Mouse (Mus musculus): ENCODE measurements around the gene Scd2. TPM values are rescaled to one million over a fixed set of nuclear protein-coding genes. Genes with fewer than 3 reads are reported as not detected.
A peak's percentile ranks its signal among the peaks of the same experiment; 100 is the strongest.

Scd2 gene
- polyA plus RNA-seq, 1 experiment from 2014 or later = 35.6 TPM

DNA sequence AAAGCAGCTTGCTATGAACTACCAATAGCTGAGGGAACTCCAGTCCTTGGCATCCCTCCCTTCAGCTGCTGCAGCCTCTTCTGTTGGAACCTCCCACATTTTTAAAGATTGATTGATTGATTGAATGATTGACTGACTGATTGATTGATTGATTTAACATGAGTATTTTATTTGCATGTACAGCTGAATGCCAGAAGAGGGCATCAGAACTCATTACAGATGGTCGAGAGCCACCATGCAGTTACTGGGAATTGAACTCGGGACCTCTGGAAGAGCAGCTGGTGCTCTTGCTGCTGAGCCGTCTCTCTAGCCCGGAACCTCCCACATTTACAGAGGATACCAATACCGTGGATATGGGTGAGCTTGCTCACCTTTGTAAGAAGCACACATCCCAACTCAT lies 33.0 kb upstream of the Scd2 start:
- no peak for ATAC-seq
- Histone ChIP-seq H3K9ac (ENCODE audit: low read depth, low read length) (no peak overlapping the region), H3K9me3 (ENCODE audit: control insufficient read depth) (no peaks in the 10 kb centered on the region), H3K36me3 (ENCODE audit: control insufficient read depth, insufficient read depth) (no peaks in the 10 kb centered on the region), H3K4me3 (ENCODE audit: low read depth, low read length) (no peak overlapping the region), H3K4me2 (replicated peaks; ENCODE audit: low read depth) (no peak overlapping the region), H3K4me1 (replicated peaks; ENCODE audit: control insufficient read depth, insufficient read depth, low read length) (no peaks in the 10 kb centered on the region), H3K27ac (ENCODE audit: low read depth, low read length) (no peak overlapping the region), H3K27me3 (replicated peaks; ENCODE audit: control insufficient read depth, insufficient read depth, low read length) (no peaks in the 10 kb centered on the region)
- peak; percentile 41 for TF ChIP-seq CTCF (IDR thresholded peaks at IDR 0.05; ENCODE audit: low read depth)
- 72% methylated on average over 5 of the region's 5 CpGs for WGBS

DNA sequence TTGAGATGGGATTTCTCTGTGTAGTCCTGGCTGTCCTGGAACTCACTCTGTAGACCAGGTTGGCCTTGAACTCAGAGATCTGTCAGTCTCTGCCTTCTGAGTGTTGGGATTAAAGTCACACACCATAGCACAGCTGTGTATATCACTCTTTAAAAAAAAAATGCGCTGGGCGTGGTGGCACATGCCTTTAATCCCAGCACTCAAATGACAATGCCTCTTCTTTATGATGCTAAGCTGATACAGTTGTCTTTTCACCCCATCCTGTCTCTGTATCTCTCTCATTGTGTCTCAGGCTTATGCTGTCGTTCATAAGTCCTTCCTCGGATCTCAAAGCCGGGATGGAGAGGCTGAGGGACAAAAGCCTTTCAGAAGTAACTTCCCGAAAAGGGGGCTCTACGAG lies 31.7 kb upstream of the Scd2 start:
- WGBS = 87% methylated on average over 7 of the region's 7 CpGs
- Histone ChIP-seq H3K9me3 (ENCODE audit: control insufficient read depth) (no peaks in the 10 kb centered on the region), H3K4me1 (replicated peaks; ENCODE audit: control insufficient read depth, insufficient read depth, low read length) (no peaks in the 10 kb centered on the region), H3K36me3 (ENCODE audit: control insufficient read depth, insufficient read depth) (no peaks in the 10 kb centered on the region), H3K27me3 (replicated peaks; ENCODE audit: control insufficient read depth, insufficient read depth, low read length) (no peaks in the 10 kb centered on the region), H3K4me3 (ENCODE audit: low read depth, low read length) (no peak overlapping the region), H3K27ac (ENCODE audit: low read depth, low read length) (no peak overlapping the region), H3K4me2 (replicated peaks; ENCODE audit: low read depth) (no peak overlapping the region), H3K9ac (ENCODE audit: low read depth, low read length) (no peak overlapping the region)
- ATAC-seq = no peak
- no peak for TF ChIP-seq CTCF (IDR thresholded peaks at IDR 0.05; ENCODE audit: low read depth)

DNA sequence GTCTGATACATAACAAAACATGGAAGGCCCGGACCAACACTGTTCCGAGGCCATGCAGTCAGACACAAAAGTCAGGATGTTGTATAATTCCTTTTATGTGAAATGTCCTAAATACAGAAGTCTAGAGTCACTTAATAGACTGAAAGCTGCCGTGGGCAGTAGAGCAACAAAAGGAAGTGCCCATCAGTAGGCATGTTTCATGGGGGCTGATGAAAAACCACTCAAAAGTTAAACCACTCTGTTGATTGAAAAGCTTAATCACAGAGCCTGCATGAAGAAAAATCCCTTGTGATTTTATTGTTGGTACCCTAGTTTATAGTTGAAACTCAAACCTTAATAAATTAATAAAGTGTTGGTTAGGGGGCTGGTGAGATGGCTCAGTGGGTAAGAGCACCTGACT lies 29.9 kb upstream of the Scd2 start:
- Histone ChIP-seq H3K4me3 (ENCODE audit: low read depth, low read length) (no peak overlapping the region), H3K27ac (ENCODE audit: low read depth, low read length) (no peak overlapping the region), H3K36me3 (ENCODE audit: control insufficient read depth, insufficient read depth) (no peaks in the 10 kb centered on the region), H3K4me1 (replicated peaks; ENCODE audit: control insufficient read depth, insufficient read depth, low read length) (no peaks in the 10 kb centered on the region), H3K27me3 (replicated peaks; ENCODE audit: control insufficient read depth, insufficient read depth, low read length) (no peaks in the 10 kb centered on the region), H3K9me3 (ENCODE audit: control insufficient read depth) (no peaks in the 10 kb centered on the region), H3K9ac (ENCODE audit: low read depth, low read length) (no peak overlapping the region), H3K4me2 (replicated peaks; ENCODE audit: low read depth) (no peak overlapping the region)
- no peak for ATAC-seq
- 94% methylated on average over 3 of the region's 3 CpGs for WGBS
- TF ChIP-seq CTCF (IDR thresholded peaks at IDR 0.05; ENCODE audit: low read depth) = no peak

DNA sequence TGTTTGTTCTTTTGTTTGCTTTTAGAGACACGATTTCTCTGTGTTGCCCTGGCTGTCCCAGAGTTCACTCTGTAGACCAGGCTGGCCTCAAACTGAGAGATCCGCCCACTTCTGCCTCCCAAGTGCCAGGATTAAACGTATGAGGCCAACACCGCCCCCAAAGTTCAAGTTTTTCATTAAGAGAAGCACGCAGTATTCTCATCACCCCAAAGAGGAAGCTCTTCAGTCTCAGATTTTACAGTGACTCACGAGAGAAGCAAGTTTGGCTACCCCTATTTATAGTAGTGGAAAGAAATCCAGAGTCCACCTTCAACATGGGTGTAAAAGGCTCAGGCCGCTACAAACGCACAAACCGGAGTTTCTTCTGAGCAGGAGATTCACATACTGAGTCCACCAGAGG lies 29.2 kb upstream of the Scd2 start:
- no peak overlapping the region for H3K4me2 ChIP-seq (replicated peaks; ENCODE audit: low read depth)
- H3K27ac ChIP-seq (ENCODE audit: low read depth, low read length) = no peak overlapping the region
- H3K4me1 ChIP-seq (replicated peaks; ENCODE audit: control insufficient read depth, insufficient read depth, low read length) = no peaks in the 10 kb centered on the region
- 61% methylated on average over 9 of the region's 9 CpGs for WGBS
- no peak overlapping the region for H3K9ac ChIP-seq (ENCODE audit: low read depth, low read length)
- no peaks in the 10 kb centered on the region for H3K27me3 ChIP-seq (replicated peaks; ENCODE audit: control insufficient read depth, insufficient read depth, low read length)
- TF ChIP-seq CTCF (IDR thresholded peaks at IDR 0.05; ENCODE audit: low read depth) = no peak
- H3K4me3 ChIP-seq (ENCODE audit: low read depth, low read length) = no peak overlapping the region
- no peaks in the 10 kb centered on the region for H3K9me3 ChIP-seq (ENCODE audit: control insufficient read depth)
- ATAC-seq = no peak
- H3K36me3 ChIP-seq (ENCODE audit: control insufficient read depth, insufficient read depth) = no peaks in the 10 kb centered on the region

DNA sequence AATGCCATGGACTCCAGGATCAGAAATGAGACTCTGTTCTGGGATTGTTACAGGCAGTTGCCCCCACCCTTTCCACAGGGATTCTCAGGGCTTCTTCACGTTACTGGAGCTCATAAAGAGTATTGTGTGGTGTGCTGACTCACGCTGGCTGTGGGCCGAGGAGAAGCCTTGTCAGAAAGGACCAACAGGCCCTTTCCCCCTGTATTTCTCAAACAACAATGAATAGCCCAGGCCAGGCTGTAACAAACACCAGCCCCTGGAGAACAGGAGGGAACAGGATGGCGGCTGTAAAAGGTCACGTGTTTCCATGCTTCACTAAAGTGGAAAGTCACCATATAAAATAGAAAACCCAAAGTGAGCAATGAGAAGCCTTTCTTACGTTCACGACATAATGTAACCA lies 28.2 kb upstream of the Scd2 start:
- Histone ChIP-seq H3K4me1 (replicated peaks; ENCODE audit: control insufficient read depth, insufficient read depth, low read length) (no peaks in the 10 kb centered on the region), H3K36me3 (ENCODE audit: control insufficient read depth, insufficient read depth) (no peaks in the 10 kb centered on the region), H3K4me3 (ENCODE audit: low read depth, low read length) (no peak overlapping the region), H3K27me3 (replicated peaks; ENCODE audit: control insufficient read depth, insufficient read depth, low read length) (no peaks in the 10 kb centered on the region), H3K9ac (ENCODE audit: low read depth, low read length) (no peak overlapping the region), H3K9me3 (ENCODE audit: control insufficient read depth) (no peaks in the 10 kb centered on the region), H3K4me2 (replicated peaks; ENCODE audit: low read depth) (no peak overlapping the region), H3K27ac (ENCODE audit: low read depth, low read length) (no peak overlapping the region)
- no peak for ATAC-seq
- no peak for TF ChIP-seq CTCF (IDR thresholded peaks at IDR 0.05; ENCODE audit: low read depth)
- 73% methylated on average over 7 of the region's 7 CpGs for WGBS

DNA sequence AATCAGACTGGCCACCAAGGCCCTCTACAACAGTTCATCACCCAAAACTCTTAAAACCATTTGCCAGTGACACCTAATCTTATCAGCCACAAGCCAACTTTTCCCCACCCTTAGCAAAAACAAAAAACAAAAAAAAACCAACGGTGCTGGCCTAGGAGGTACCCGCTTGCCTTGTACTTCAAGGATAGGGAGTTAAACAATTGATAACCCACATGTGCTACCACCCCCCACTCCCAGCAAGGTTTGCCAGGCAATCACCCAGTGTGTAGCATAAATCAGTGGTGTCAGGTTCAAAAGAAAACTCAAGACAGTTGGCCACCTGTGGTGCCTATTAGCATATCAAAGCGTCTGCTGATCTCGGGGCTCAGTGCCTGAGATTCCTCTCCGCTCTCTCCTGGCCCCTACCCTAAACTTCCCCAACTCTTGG lies 27.6 kb upstream of the Scd2 start:
- H3K9me3 ChIP-seq (ENCODE audit: control insufficient read depth) = no peaks in the 10 kb centered on the region
- H3K27me3 ChIP-seq (replicated peaks; ENCODE audit: control insufficient read depth, insufficient read depth, low read length) = no peaks in the 10 kb centered on the region
- no peak for ATAC-seq
- TF ChIP-seq CTCF (IDR thresholded peaks at IDR 0.05; ENCODE audit: low read depth) = no peak
- H3K9ac ChIP-seq (ENCODE audit: low read depth, low read length) = no peak overlapping the region
- no peak overlapping the region for H3K4me3 ChIP-seq (ENCODE audit: low read depth, low read length)
- no peaks in the 10 kb centered on the region for H3K36me3 ChIP-seq (ENCODE audit: control insufficient read depth, insufficient read depth)
- no peak overlapping the region for H3K27ac ChIP-seq (ENCODE audit: low read depth, low read length)
- H3K4me1 ChIP-seq (replicated peaks; ENCODE audit: control insufficient read depth, insufficient read depth, low read length) = no peaks in the 10 kb centered on the region
- no peak overlapping the region for H3K4me2 ChIP-seq (replicated peaks; ENCODE audit: low read depth)
- 55% methylated on average over 5 of the region's 5 CpGs for WGBS

DNA sequence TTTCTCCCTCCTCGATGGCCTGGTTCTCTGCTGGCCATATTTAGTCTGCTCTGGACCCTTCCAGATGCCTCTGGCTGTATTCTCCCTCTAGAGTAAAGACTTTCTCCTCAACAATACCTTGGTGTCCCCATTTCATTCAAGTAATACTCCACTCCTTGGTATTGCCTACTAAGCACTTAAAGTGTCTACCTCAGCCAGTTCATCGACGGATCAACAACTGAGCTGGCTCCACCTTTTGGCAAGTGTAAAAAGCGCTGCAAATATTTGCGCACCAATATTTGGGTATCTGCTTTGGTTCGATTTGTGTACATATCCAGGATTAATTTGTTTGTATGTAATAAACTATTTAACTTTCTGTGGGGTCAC lies 27.0 kb upstream of the Scd2 start:
- peak; percentile 45 for TF ChIP-seq CTCF (IDR thresholded peaks at IDR 0.05; ENCODE audit: low read depth)
- 11% methylated on average over 6 of the region's 6 CpGs for WGBS
- Histone ChIP-seq H3K4me1 (replicated peaks; ENCODE audit: control insufficient read depth, insufficient read depth, low read length) (no peaks in the 10 kb centered on the region), H3K27me3 (replicated peaks; ENCODE audit: control insufficient read depth, insufficient read depth, low read length) (no peaks in the 10 kb centered on the region), H3K27ac (ENCODE audit: low read depth, low read length) (peak overlapping the region; percentile 96), H3K4me3 (ENCODE audit: low read depth, low read length) (peak overlapping the region; percentile 60), H3K4me2 (replicated peaks; ENCODE audit: low read depth) (peak overlapping the region; percentile 91), H3K36me3 (ENCODE audit: control insufficient read depth, insufficient read depth) (no peaks in the 10 kb centered on the region), H3K9ac (ENCODE audit: low read depth, low read length) (no peak overlapping the region), H3K9me3 (ENCODE audit: control insufficient read depth) (no peaks in the 10 kb centered on the region)
- no peak for ATAC-seq

Measured in intestine, postnatal 0 days (tissue).